Mouse (Mus musculus): ENCODE measurements around the gene Gsto1.

- no peak for TF ChIP-seq CTCF (IDR thresholded peaks at IDR 0.05; ENCODE audit: low read depth, low read length)
- no peak for TF ChIP-seq POLR2A (IDR thresholded peaks at IDR 0.05; ENCODE audit: extremely low read depth, insufficient read depth, low read length)
Measured at GRCm38 (mm10) chr19:47893092-47893491, 38.3 kb downstream of the Gsto1 start.

Data from liver, adult 2 months (tissue).